Mouse (Mus musculus): Measurements from ENCODE around the gene Sf3a1.

Sf3a1 gene

GRCm38 (mm10) chr11:4216248-4217000, 56.3 kb downstream of the Sf3a1 start:
- DNase-seq (ENCODE audit: low read depth, low spot score): no peak

DNA sequence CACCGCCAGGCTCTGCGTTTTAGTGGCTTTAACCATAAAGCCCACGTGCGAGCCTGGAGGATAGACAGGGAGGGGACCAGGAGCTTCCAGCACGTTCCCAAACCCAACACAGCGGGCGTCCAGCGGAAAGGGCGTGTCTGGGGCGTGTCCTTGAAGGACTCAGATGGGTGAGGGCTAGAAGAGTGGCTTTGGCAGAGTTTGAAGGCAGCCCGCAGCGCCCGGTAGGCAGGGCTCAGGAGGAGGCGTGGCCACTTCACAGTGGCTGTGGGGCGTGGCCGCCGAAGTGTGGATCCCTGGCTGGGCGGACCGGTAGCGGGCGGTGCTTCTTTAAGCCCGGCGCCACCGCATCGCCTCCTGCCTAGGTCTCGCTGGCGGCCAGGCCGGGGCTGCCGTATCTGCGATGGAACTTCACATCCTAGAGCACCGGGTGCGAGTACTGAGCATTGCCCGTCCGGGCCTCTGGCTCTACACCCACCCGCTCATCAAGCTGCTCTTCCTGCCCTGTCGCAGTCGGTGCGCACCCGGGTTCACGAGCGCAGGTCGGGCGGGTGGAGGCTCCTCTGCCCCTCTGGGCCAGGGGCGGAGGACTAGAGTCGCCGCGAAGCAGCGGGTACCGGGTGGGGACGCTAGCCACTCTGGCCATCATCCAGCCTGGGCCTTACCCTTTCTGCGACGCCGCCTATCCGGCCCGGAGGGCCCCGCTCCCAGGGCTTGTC, 57.9 kb downstream of the Sf3a1 start, which contains the start of gene Castor1:
TSS of gene Castor1 (plus strand) at position 312 of the 716 bp plus-strand sequence.
- peak; percentile 64 for DNase-seq (ENCODE audit: low read depth, low spot score)

DNA sequence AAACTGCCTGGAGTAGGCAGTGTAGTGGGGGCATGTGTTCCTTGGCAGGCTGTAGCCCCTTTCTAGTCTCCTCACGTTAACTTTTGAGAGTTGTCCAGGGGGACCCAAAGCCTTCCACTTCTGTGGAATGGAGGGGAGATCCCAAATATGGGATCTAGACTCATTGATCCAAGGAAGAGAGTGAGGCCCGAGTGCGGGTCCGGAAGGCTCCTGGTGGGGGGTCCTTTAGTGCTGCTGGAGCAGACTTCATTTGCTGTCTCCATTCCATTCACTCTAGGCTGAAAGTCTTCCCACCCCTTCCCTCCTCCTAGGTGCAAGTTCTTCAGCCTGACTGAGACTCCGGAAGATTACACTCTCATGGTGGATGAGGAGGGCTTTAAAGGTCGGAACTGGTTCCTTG, 58.5 kb downstream of the Sf3a1 start:
- DNase-seq (ENCODE audit: low read depth, low spot score): no peak

DNA sequence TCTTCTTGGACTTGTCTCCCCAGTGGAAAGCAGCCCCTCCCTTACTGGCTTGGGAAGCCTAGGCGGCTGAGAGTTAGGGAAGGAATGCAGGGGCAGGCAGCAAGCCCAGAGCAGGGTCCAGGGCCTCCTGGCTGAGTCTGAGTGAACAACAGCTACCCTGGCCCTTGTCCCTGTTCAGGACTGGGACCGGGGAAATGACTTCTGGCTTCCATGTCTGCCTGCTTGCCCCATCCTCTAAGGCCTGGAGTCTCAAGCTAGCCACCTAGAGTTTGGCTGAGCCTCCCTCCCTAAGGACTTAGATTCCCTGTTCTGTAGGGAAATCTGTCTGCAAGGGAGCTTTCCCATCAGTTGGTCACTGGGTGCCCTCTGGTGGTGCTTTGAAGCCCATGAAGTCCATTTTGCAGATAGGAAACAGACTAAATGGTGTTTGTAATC, 59.2 kb downstream of the Sf3a1 start:
- peak; percentile 53 for DNase-seq (ENCODE audit: low read depth, low spot score)

DNA sequence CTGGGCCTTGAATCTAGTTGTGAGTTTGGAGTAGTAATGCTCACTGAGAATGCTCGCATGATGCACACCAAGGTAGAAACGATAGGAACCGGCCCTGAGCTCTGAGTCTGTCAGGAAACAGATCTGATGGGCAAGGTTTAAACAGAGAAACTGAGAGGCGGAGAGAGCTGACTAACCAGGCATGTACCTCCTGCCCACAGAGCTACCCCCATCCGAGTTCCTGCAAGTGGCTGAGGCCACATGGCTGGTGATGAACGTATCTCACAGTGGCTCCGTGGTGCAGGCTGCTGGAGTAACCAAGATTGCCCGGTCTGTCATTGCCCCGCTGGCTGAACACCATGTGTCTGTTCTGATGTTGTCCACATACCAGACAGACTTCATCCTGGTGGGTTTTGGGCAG, 59.8 kb downstream of the Sf3a1 start:
- DNase-seq (ENCODE audit: low read depth, low spot score): no peak

DNA sequence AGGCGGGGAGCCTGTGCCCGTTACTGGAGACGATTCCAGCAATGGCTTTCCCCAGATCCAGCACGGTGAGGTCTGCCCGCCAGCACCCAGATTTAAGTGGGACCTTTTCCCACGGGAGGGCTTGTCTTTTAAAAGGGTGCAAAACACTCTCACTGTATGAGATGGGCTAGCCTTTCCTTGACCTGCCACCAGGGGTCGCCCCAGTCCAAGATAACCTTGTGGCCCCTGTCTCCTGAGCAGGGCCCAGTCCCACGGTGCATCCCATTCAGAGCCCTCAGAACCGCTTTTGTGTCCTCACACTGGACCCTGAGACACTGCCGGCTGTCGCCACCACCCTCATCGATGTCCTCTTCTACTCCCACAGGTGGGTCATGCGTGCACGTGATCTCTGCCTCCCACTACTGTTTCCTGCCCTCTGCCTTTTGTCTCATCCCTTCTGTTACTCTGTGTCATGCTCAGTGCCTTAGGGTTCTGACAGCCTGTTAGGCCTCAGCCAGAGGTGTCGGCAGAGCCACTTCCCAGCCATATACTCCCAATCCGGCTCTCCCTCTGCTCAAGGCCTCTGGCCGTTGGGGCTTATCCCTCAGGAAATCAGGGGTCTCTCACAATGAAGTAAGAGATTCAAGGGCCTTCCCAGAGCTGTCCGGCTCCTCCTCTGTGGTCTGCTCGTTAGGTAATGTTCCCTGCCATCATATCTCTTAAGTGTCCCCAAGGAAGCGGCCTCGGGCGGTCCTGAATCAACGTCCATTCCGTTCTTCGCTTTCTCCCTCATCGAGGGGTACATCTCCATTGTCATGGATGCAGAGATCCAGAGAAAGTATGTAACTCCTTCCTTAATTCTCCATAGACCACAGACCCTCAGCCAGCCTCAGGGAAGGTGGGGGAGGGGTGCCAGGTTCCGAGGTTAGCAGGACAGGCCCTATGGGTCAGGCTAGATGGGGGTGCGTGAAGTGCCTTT, 60.6 kb downstream of the Sf3a1 start:
- DNase-seq (ENCODE audit: low read depth, low spot score): peak; percentile 53

GRCm38 (mm10) chr11:4222046-4222950, 62.1 kb downstream of the Sf3a1 start:
- DNase-seq (ENCODE audit: low read depth, low spot score): no peak

DNA sequence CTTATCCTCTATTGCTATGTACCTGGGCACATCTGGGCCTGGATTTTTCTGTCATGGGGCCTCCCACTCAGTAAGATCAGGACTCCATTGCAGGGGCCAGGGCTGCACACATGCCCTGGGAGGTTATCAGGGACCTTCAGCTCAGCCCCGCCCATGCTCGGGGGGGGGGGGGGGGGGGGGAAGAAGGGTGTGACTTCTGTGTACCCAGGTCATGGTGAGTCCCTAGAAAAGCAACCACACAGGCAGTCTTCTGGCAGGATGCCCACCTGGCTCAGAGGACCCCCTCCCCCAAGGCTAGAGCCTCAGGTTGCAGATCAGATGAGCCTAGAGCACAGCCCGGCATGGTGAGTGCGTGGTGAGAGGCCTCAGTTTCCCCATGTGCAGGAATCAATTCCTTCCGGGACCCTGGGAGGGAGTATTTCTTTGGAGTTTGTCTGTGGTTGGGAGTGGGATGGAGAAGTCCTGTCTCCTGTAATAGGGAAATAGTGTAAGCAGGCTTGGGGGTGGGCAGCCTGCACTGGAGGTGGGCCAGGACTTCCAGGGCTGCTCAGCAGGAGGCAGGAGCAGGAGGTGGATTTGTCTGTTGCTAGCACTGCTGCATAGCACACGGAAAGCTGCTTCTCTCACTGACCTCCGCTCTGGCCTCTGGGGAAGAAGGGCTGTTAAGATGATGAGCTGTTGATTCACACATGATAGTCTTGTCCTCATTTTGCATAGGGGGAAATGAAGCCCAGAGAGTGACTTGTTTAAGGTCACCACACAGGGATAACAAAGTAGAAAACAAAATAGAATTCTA, 63.4 kb downstream of the Sf3a1 start:
- DNase-seq (ENCODE audit: low read depth, low spot score): no peak

GRCm38 (mm10) chr11:4224223-4224622, 64.1 kb downstream of the Sf3a1 start:
- no peak for DNase-seq (ENCODE audit: low read depth, low spot score)

DNA sequence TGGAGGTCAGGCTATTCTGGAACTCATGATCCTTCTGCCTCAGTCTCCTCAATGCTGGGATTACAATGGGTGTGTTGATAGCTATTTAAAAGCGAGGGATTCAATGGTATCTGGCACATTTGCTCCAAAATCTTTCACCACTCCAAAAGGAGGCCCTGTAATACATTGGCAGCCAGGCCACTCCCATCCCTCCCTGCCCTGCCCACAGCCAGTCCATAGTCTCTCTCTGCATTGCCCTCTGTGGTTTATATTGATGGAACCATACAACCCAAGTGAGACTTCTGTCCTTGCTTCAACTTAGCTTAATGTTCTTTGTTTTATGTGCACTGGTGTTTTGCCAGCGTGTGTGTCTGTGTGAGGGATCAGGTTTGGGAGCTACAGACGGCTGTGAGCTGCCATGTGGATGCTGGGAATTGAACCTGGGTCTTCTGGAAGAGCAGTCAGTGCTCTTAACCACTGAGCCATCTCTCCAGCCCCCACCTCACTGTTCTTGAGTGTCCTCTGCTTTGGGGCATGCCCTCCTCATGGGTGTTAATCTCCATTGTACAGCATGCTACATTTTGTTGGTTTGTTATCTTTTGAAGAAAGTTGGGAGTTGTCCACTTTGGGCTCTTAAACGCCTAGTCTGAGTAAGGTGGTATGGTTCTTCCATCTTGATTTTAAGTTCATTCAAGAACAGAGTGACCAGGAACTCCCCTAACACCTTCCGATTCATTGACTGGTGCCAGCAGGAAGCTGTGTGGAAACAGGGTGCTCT, 66.6 kb downstream of the Sf3a1 start:
- DNase-seq (ENCODE audit: low read depth, low spot score): no peak

- no peak for DNase-seq (ENCODE audit: low read depth, low spot score)
Observed at GRCm38 (mm10) chr11:4228463-4228862, 68.3 kb downstream of the Sf3a1 start.

- no peak for DNase-seq (ENCODE audit: low read depth, low spot score)
Observed at GRCm38 (mm10) chr11:4229841-4230240, 69.7 kb downstream of the Sf3a1 start.

- DNase-seq (ENCODE audit: low read depth, low spot score): no peak
Observed at GRCm38 (mm10) chr11:4231435-4231834, 71.3 kb downstream of the Sf3a1 start.

Data from forelimb bud, embryonic 11.5 days (tissue).